Mouse (Mus musculus) MEL (cell line): ENCODE measurements around the gene Gm49388.
A peak's percentile ranks its signal among the peaks of the same experiment; 100 is the strongest.

Experiments used
- CTCF ChIP-seq, 3 experiments: IDR thresholded peaks in 2 of 3; conservative IDR thresholded peaks in 1 of 3; 2 replicates each; pipeline ENCODE4 v1.5.1; 2011 to 2012; ENCODE audit warnings: low read length in 3 of 3, low read depth in 2 of 3, mild to moderate bottlenecking in 2 of 3, improper control_type of control experiment in 1 of 3, inconsistent platforms in 1 of 3, mixed read lengths in 1 of 3, moderate library complexity in 1 of 3; ENCODE audit not compliant: control insufficient read depth in 1 of 3, insufficient read depth in 1 of 3, poor library complexity in 1 of 3, severe bottlenecking in 1 of 3
- JUND ChIP-seq: IDR thresholded peaks from 2 replicates; pipeline ENCODE4 v1.6.1; 2011; ENCODE audit warnings: low read depth, mild to moderate bottlenecking, improper control_type of control experiment, low read length
- POLR2AphosphoS2 ChIP-seq: IDR thresholded peaks from 2 replicates; pipeline ENCODE4 v1.6.1; 2011; ENCODE audit warnings: low read length, improper control_type of control experiment

DNA sequence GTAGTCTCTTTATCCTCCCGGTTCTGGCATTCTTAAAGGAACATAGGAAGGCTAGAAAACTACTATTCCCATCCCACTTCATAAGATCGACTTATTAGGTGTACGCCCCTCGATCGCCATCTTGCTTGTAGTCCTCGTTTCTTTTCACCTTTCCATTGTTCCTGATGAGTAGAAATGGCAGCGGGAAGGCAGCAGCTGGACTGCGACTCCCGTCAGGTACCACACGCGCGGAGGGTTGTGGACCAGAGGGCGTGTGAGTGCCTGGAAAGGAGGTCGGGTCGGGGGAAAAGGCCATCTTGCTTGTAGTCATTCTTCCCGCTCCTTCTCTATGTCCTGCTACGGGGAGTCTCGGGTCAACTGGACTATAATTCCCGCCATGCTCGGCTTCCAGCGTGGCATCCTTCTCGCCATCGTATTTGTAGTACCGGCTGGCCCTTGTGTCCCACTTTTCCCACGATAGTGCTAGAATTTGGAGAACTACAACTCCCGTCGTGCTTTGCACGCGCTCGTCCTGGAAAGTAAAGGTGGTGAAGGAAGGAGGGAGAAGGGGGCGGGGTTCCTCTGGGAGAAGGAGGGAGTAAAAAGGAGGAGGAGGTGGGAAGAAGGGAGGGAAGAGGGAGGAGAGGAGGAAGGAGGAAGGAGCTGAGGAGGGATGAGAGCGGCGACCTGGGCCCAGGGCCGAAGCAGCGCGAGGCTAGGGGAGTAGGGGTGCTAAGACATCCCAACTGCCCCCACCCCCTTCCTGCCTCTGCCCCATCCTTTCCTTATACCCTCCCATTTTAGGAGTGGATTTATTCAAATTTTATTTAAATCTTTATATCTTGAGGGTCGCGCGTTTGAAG, 39.5 kb upstream of the Gm49388 start:
- TF ChIP-seq JUND = no peak
- TF ChIP-seq CTCF (IDR thresholded peaks at IDR 0.05 in 2 of 3, conservative IDR thresholded peaks at IDR 0.05 in 1 of 3; ENCODE audit: control insufficient read depth in 1 of 3, insufficient read depth in 1 of 3, low read depth in 2 of 3, low read length in 3 of 3, poor library complexity in 1 of 3, severe bottlenecking in 1 of 3) = no peak
- peak; percentile 53; the same call in 1 of the 2 replicates for TF ChIP-seq POLR2AphosphoS2
